Mouse (Mus musculus) embryonic facial prominence, embryonic 12.5 days (tissue): ENCODE data around the gene Tcta. TPM values are rescaled to one million over a fixed set of nuclear protein-coding genes. Genes with fewer than 3 reads are reported as not detected.
"Not testable (repeated sequence)": the region's sequence is repeated elsewhere in the genome, so short reads cannot be mapped to it uniquely, and the experiment has no call there.

Source experiments
- ATAC-seq: fragments of 200-750 bp; cut with Nextera tagmentation; 2 replicates; pipeline ENCODE4 v1.8.0; 2017; ENCODE audit not compliant: insufficient number of reproducible peaks, insufficient read depth, low FRiP score, low TSS enrichment
- H3K27ac ChIP-seq: fragments of 300-500 bp; sonication (generic); 2 replicates; pipeline ENCODE4 v1.5.1; 2016; ENCODE audit warnings: mild to moderate bottlenecking
- H3K27me3 ChIP-seq: fragments of 300-500 bp; sonication (generic); 2 replicates; pipeline ENCODE4 v1.6.1; 2016; ENCODE audit warnings: mild to moderate bottlenecking, moderate library complexity
- H3K36me3 ChIP-seq: fragments of 300-500 bp; sonication (generic); 2 replicates; pipeline ENCODE4 v1.6.1; 2016; ENCODE audit warnings: mild to moderate bottlenecking
- H3K4me1 ChIP-seq: fragments of 300-500 bp; sonication (generic); 2 replicates; pipeline ENCODE4 v1.6.1; 2016
- H3K4me2 ChIP-seq: fragments of 300-500 bp; sonication (generic); replicated peaks from 2 replicates; pipeline ENCODE4 v1.6.1; 2016; ENCODE audit warnings: mild to moderate bottlenecking, moderate library complexity
- H3K4me3 ChIP-seq: fragments of 300-500 bp; sonication (generic); 2 replicates; pipeline ENCODE4 v1.5.1; 2016; ENCODE audit warnings: mild to moderate bottlenecking
- H3K9ac ChIP-seq: fragments of 300-500 bp; sonication (generic); 2 replicates; pipeline ENCODE4 v1.6.1; 2016; ENCODE audit warnings: mild to moderate bottlenecking, moderate library complexity
- H3K9me3 ChIP-seq: fragments of 300-500 bp; sonication (generic); 2 replicates; pipeline ENCODE4 v1.6.1; 2016; ENCODE audit warnings: mild to moderate bottlenecking, moderate library complexity
- WGBS: fragments of 180-500 bp; shearing (Covaris S2); methylation state at CpG from one replicate; pipeline ENCODE4 v1.1.7; 2016; 5-methylcytosine and 5-hydroxymethylcytosine counted together
- polyA plus RNA-seq: library from polyadenylated mRNA; unstranded; fragments of >200 nt; fragmentation: Nextera tagmentation; extraction: Ambion mirVana; gene quantifications from 2 replicates; pipeline ENCODE4 v1.2.1, GENCODE M21; 2016

Tcta gene
- polyA plus RNA-seq, 1 experiment from 2014 or later = 28.1 TPM

- H3K27me3 ChIP-seq = no peaks in the 10 kb centered on the region
Observed at GRCm38 (mm10) chr9:108307021-108307807, 1.3 kb upstream of the Tcta start.

GRCm38 (mm10) chr9:108306571-108306980 is 616 bp upstream of the Tcta start:
- Histone ChIP-seq H3K4me1 (peaks cover 29% of the 10 kb centered on the region), H3K27ac (peak overlapping the region; percentile 100), H3K4me3 (peak overlapping the region; percentile 92), H3K36me3 (peaks cover 16% of the 10 kb centered on the region), H3K9ac (peak overlapping the region; percentile 96), H3K9me3 (no peaks in the 10 kb centered on the region), H3K4me2 (peak overlapping the region; percentile 89), H3K27me3 (no peaks in the 10 kb centered on the region)
- ATAC-seq = peak; percentile 74
- WGBS = under 1% methylated on average over 49 of the region's 51 CpGs

More at GRCm38 (mm10) chr9:108307021-108307807, 1.3 kb upstream of the Tcta start:
- H3K9me3 ChIP-seq = no peaks in the 10 kb centered on the region
- peaks cover 29% of the 10 kb centered on the region for H3K4me1 ChIP-seq
- H3K27ac ChIP-seq = peak overlapping the region; percentile 100
- 19% methylated on average over 12 of the region's 12 CpGs for WGBS
- H3K9ac ChIP-seq = peak overlapping the region; percentile 96
- peak overlapping the region; percentile 89 for H3K4me2 ChIP-seq
- ATAC-seq = no peak
- H3K36me3 ChIP-seq = peaks cover 13% of the 10 kb centered on the region
- peak overlapping the region; percentile 92 for H3K4me3 ChIP-seq

- Histone ChIP-seq H3K4me3 (peak overlapping the region; percentile 92), H3K9me3 (no peaks in the 10 kb centered on the region), H3K27ac (0 out of 2 replicates have a peak overlapping the region, but pooled peaks have one; percentile 100), H3K4me1 (peaks cover 29% of the 10 kb centered on the region), H3K27me3 (no peaks in the 10 kb centered on the region), H3K36me3 (peaks cover 22% of the 10 kb centered on the region), H3K9ac (peak overlapping the region; percentile 77), H3K4me2 (peak overlapping the region; percentile 89)
- ATAC-seq = no peak
- 7% methylated on average over 1 of the region's 1 CpGs for WGBS
Observed at GRCm38 (mm10) chr9:108305170-108305569, 790 bp downstream of the Tcta start.

GRCm38 (mm10) chr9:108304716-108305115 is 1.2 kb downstream of the Tcta start:
- H3K9ac ChIP-seq = no peak overlapping the region
- peak overlapping the region; percentile 92 for H3K4me3 ChIP-seq
- peak overlapping the region; percentile 89 for H3K4me2 ChIP-seq
- H3K27ac ChIP-seq = no peak overlapping the region
- H3K4me1 ChIP-seq = peaks cover 27% of the 10 kb centered on the region
- ATAC-seq = no peak
- no peaks in the 10 kb centered on the region for H3K9me3 ChIP-seq
- 83% methylated on average over 4 of the region's 4 CpGs for WGBS
- H3K36me3 ChIP-seq = peaks cover 22% of the 10 kb centered on the region
- H3K27me3 ChIP-seq = no peaks in the 10 kb centered on the region

GRCm38 (mm10) chr9:108301853-108302252 is 4.1 kb downstream of the Tcta start:
- Histone ChIP-seq H3K4me2 (no peak overlapping the region), H3K4me1 (peaks cover 12% of the 10 kb centered on the region), H3K9me3 (no peaks in the 10 kb centered on the region), H3K4me3 (no peak overlapping the region), H3K27ac (no peak overlapping the region), H3K9ac (no peak overlapping the region), H3K36me3 (peaks cover 22% of the 10 kb centered on the region), H3K27me3 (no peaks in the 10 kb centered on the region)
- ATAC-seq = no peak
- WGBS = 83% methylated on average over 3 of the region's 3 CpGs

GRCm38 (mm10) chr9:108296453-108297355 is 9.3 kb downstream of the Tcta start, which contains the start of gene Amt:
TSS of gene Amt (plus strand) at chr9:108296853.
- peak within 1 kb of the TSS; percentile 16 for H3K4me3 ChIP-seq
- H3K36me3 ChIP-seq = peaks cover 33% of the 10 kb centered on the region
- no peaks in the 10 kb centered on the region for H3K27me3 ChIP-seq
- peak; percentile 70; the same call in 1 of the 2 replicates for ATAC-seq
- H3K9me3 ChIP-seq = no peaks in the 10 kb centered on the region
- peaks cover 9% of the 10 kb centered on the region; the same call in 1 of the 2 replicates for H3K4me1 ChIP-seq
- 18% methylated on average over 18 of the region's 18 CpGs for WGBS
- H3K27ac ChIP-seq = peak within 1 kb of the TSS; percentile 24
- H3K9ac ChIP-seq = peak within 1 kb of the TSS; percentile 31
- H3K4me2 ChIP-seq = peak within 1 kb of the TSS; percentile 40

GRCm38 (mm10) chr9:108290773-108291172 is 15.2 kb downstream of the Tcta start:
- peaks cover 24% of the 10 kb centered on the region for H3K36me3 ChIP-seq
- no peaks in the 10 kb centered on the region for H3K27me3 ChIP-seq
- no peak overlapping the region for H3K27ac ChIP-seq
- peak overlapping the region; percentile 56; the same call in 1 of the 2 replicates for H3K9ac ChIP-seq
- no peaks in the 10 kb centered on the region for H3K9me3 ChIP-seq
- H3K4me3 ChIP-seq = peak overlapping the region; percentile 50
- peaks cover 4% of the 10 kb centered on the region for H3K4me1 ChIP-seq
- WGBS = 51% methylated on average over 6 of the region's 6 CpGs
- no peak for ATAC-seq
- peak overlapping the region; percentile 54 for H3K4me2 ChIP-seq

- H3K4me1 ChIP-seq = peaks cover 4% of the 10 kb centered on the region
- H3K27ac ChIP-seq = peak within 1 kb of the TSS; percentile 91
- no peaks in the 10 kb centered on the region for H3K9me3 ChIP-seq
- peak within 1 kb of the TSS; percentile 50 for H3K4me3 ChIP-seq
- H3K36me3 ChIP-seq = peaks cover 19% of the 10 kb centered on the region
- H3K9ac ChIP-seq = peak within 1 kb of the TSS; percentile 56
- WGBS = under 1% methylated on average over 32 of the region's 32 CpGs
- H3K27me3 ChIP-seq = no peaks in the 10 kb centered on the region
- H3K4me2 ChIP-seq = peak within 1 kb of the TSS; percentile 54
- peak; percentile 96 for ATAC-seq
Observed at GRCm38 (mm10) chr9:108290016-108290750, 15.8 kb downstream of the Tcta start, which contains the start of gene Nicn1. TSS of gene Nicn1 (plus strand) at chr9:108290429.

GRCm38 (mm10) chr9:108289347-108289746 is 16.6 kb downstream of the Tcta start:
- Histone ChIP-seq H3K4me2 (peak overlapping the region; percentile 54), H3K4me3 (peak overlapping the region; percentile 50; the same call in 1 of the 2 replicates), H3K27me3 (no peaks in the 10 kb centered on the region), H3K36me3 (peaks cover 11% of the 10 kb centered on the region), H3K27ac (no peak overlapping the region), H3K4me1 (peaks cover 4% of the 10 kb centered on the region), H3K9me3 (no peaks in the 10 kb centered on the region), H3K9ac (peak overlapping the region; percentile 56; the same call in 1 of the 2 replicates)
- no peak for ATAC-seq
- WGBS = 42% methylated on average over 2 of the region's 2 CpGs

GRCm38 (mm10) chr9:108287526-108288238 is 18.3 kb downstream of the Tcta start:
- ATAC-seq, H3K9me3 ChIP-seq, H3K27ac ChIP-seq, H3K27me3 ChIP-seq, H3K9ac ChIP-seq, H3K4me3 ChIP-seq, H3K4me1 ChIP-seq, H3K36me3 ChIP-seq, H3K4me2 ChIP-seq: not testable (repeated sequence)
- WGBS = 86% methylated on average over 6 of the region's 6 CpGs
